Mouse (Mus musculus) adrenal gland, postnatal 4 days (tissue): ENCODE data around the gene Adamts18. TPM values are rescaled to one million over a fixed set of nuclear protein-coding genes. Genes with fewer than 3 reads are reported as not detected.

Source experiments
- DNase-seq, 2 experiments: peaks; one replicate each; pipeline ENCODE4 v3.0.0; 2021 to 2022; ENCODE audit warnings: low spot score in 2 of 2, mixed read lengths in 2 of 2
- total RNA-seq, 2 experiments: library from RNA; stranded (reverse); gene quantifications; 2 replicates each; pipeline ENCODE4 v1.2.3; 2021

Gene Adamts18
- total RNA-seq, 2 experiments from 2014 or later, result 1.5 to 1.7 TPM

DNA sequence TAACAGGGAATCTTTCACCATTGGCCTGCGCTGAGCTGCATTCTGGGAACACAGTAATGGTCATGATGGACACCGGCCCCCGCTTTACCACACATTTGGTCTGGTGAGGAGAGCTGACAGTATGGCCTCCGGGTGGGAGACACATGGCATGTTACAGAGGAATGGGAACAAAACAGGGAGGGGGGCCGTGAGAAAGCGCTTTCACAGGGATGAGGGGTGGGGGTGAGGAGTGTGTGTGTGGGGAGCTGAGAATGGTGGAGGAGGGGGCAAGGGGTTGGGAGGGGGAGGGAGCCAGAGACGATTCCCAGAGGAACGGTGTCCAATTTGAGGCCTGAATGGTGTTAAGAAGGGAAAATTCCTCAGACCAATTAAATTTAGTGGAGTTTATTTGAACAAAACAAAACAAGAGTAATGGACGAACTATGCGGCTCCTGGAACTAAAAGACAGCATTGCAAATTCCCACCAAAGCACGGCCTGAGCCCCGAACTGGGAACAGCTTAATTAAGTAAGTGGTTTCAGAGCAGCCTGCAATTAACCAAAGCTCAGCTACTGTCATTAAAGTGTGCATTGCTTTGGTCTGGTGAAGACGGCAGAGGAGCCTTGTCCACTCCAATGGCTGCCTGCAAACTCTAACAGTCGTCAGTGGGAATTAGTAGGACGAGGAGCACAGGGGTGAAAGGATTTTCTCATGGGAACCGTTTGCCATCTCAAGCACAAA is 181.7 kb downstream of the Adamts18 start:
- DNase-seq, result no peak

DNA sequence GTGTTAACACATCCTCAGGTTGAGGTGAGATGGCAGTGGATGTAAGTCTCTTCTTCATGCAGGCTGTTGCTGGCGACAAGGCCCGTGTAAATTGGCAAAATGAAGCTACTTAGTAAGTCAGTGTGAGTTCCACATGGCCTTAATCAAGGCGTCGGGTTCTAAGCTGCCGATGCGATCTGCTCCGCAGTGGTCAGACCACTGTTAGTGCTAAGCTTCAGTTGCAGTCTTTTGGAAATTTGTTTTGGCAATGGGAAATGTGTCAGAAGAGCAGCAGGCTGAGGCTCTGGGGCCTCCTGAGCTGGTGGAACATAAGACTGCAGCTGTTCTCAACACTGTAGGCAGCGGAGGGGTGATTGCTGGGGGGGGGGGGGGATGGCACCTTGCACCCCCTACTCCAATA is 182.6 kb downstream of the Adamts18 start:
- no peak for DNase-seq

DNA sequence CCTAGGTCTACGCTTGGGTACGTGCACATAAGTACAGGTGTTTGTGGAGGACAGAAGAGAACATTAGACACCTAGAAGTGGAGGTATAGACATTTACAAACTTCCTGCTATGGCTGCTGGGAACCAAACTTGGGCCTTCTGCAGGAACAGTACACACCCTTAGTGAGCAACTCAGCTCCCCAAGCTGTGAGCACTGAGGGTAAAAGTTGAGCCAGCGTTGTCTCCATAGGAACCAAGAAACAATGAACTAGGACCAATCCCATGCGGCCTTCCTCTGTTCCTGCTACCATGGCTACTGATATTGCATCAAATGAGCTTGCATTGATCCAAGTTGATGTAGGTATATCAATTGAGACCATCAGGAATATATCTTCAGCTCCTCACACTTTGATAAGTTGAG is 183.5 kb downstream of the Adamts18 start:
- no peak for DNase-seq

DNA sequence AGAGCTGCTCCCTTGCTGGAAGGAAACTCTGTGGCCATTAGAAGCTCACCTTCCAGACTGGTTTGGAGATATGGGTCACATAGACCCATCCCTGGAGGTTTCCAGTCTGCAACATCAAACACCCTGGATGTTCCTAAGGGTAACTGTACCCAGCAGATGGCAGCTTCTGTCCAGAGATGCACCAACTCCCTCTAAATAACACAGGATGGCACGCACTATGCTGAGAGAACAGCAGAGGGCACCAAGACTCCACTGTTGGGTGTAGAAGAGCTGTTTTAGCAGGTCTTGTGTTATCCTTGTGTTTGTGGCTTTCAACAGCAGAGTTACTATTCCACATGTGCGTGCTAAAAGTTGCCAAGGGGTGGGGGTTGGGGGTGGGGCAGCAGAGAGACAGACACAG is 184.0 kb downstream of the Adamts18 start:
- peak; percentile 38 to 75 for DNase-seq

DNA sequence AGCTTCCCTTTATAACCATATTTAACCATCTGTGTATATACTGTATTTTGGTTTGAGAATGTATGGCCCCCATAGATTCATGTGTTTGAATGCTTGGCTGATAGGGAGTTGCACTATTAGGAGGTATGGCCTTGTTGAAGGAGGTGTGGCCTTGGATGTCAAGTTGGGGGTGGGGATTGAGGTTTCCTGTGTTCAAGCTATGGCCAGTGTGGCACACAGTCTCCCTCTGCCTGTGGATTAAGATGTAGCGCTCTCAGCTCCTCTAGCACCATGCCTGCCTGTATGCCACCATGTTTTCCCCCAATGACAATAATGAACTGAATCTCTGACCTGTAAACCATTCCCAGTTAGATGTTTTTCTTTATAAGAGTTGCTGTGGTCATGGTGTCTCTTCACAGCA is 188.4 kb downstream of the Adamts18 start:
- no peak for DNase-seq

DNA sequence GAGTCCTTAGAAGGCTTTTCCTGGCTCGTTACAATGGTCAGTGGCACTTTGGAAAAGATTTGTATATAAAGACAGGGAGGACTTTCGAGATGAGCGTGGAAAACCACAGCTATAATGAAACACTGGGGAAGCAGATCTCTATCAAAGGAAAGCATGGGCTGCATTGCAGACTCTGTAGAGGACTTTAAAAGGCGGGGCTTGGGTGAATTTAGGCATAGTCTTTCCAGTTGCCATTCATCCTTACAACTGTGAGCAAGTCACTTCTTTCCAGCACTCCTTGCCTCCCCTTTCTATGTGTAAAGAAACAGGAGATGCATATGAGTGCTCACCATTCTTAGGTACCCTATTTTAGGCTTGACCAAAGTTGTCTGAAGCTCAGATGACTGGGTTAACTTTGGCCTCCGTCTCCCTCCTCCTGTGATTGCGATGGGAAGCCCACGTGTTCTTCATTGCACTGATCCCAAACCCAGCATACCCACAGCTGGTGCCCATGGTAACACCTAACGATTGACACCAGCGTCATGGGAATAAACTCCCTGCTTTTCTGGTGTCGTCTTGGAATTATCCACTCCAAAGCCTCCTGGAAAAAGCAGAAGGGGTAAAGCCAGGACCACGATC is 191.7 kb downstream of the Adamts18 start:
- DNase-seq, result no peak

DNA sequence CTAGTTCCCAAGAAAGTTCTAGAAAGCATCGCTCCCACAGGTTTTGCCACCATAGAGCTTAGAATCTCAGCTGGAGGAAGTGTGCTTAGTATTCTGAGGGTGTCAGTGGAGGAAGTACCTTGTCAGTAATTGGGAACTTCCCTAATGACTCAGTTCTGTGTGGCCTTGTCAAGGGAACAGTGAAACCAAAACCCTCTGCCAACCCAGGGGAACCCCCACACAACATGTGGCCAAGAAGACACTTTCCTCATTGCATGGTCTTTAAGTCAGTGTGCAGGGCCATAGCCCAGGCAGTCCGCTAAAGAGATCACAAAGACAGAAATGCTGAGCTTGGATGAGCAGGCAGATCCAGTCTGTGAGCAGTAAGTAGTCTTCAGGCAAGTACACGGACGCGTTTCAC is 192.4 kb downstream of the Adamts18 start:
- DNase-seq, result no peak

DNA sequence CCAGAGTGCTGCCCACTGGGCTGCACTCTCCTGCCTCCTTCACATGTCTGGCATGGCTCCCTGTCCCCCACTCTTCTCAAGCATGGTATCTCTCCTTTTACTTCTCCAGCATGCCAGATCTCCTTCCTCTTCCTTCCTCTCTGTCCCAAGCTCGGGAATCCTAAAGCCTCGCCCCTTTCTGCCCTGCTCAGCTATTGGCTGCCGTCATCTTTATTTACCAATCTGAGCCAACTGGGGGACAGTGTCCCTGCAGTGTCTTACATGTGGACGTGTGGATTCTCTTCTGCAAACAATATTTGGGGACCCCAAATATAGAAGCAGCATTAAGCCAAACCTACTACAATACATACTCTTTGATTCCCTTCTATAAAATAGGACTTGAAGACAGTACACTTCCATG is 195.4 kb downstream of the Adamts18 start:
- no peak for DNase-seq

DNA sequence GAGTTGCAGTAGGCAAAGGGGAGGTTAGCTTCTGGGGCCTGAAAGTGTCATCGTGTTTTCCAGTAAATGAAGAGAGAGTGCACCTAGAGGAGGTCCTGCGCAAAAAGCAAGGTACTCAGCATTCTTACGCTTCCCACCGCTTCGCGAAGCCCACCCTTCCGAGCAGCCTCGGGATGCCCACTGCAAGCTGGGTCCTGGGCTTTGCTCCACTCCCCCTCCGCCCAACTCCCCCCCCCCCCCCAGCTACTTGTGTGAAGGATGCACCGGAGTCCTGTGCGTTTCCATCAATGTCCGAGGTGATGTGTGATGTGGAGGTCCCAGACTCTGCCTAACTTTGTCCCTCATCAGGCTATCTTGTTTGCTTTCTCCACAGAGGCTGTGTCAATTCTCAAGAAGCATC is 196.1 kb downstream of the Adamts18 start:
- no peak for DNase-seq

Other genes starting within 250 kb of the Adamts18 start
- gene Mon1b, start 213.2 kb downstream of the Adamts18 start, total RNA-seq, result 10 to 100 TPM; 16.1 to 19.1 TPM
- under 1 TPM; 0.70 to 0.87 TPM for gene Syce1l, start 205.5 kb downstream of the Adamts18 start, total RNA-seq